Mouse (Mus musculus): ENCODE data around the gene Atg4d.
"Not testable (repeated sequence)": the region's sequence is repeated elsewhere in the genome, so short reads cannot be mapped to it uniquely, and the experiment has no call there.

Gene Atg4d

DNA sequence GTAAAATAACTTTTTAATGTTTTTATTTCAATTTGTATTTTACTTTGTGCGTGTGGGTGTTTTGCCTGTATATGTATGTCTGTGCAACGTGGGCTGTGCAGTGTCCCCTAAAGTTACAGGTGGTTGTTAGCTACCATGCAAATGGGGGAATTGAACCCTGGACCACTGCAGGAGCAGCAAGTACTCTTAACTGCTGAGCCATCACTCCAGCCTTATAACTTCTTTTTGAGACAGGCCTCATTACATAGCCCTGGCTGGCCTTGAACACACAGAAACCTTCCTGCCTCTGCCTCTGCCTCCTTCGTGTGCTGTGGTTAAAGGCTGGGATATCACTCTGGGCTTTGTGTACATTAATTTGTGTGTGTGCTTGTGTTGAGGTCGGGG is 25.6 kb upstream of the Atg4d start:
- peak; percentile 26 for DNase-seq (ENCODE audit: low read depth, low spot score)

DNA sequence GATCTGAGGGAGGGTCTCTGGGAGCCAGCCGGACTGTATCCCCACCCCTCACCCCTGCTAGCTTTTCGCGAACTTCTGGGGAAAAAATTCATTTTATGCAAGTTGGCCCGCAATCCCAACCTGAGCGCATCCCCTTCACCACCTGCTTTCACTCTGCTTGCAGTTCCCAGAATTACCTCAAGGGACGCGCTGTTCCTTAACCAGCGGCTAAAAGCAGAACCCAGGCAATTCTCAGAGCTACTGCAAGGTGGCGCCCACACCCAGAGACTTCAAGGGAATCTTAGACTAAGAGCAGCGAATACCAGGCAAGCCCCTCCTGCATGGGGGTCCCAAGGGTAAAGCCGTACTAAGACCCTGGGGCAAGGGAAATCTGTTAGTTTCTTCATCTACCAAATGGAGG is 23.8 kb upstream of the Atg4d start:
- peak; percentile 83 for DNase-seq (ENCODE audit: low read depth, low spot score)

DNA sequence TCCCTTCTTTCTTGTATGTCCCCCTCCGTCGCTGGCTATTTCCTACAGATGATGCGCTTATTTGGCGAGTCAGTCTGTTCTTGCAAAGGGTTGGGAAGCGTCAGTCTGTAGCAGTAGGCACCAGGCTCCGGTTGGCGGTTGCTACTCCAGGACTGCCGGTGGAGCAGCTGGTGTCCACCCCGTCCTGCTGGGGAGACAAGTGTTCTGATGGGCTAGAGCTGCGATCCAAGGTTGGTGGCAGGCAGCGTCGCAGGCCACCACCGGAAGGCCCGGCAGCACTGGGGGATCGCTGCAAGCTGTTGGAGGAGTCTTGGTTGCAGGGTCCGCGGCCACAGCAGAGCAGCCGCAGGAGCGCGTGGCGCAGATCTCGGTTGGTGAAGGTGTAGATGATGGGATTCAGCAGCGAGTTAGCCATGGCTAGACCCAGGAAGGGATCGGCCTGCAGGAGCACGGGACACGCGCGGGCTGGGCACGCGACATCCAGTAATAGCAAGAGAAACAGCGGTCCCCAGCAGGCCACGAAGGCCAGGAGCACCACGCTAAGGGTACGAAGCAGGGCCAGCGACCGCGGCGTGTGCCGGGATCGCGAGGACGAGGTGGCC is 21.2 kb upstream of the Atg4d start:
- DNase-seq (ENCODE audit: low read depth, low spot score), result no peak

DNA sequence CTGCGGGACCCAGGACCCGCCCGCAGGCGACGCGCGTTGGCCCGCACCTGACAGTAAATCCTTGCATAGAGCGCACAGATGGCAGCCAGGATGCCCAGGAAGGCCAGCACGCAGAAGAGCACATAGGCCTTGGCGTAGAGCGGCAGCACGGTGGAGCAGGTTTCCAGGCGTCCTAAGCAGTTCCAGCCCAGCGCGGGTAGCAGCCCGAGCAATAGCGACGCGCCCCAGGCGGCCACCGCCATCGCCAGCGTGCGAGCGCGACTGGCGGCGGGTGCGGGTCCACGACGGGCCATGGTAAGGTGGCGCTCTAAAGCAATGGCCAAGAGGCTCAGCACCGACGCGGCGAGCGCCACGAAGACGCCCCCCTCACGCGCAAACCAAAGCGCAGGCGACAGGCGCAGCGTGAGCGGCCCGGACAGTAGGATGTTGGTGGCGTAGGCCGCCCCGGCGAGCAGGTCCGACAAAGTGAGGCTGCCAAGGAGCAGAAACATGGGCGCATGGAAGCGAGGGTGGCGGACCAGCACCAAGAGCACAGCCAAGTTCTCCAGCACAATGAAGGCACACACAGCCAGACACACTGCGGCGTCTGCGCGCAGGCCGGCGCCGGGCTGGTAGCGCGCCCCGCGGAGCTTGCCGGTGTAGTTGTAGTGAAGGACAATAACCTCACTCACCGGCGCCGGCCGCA is 20.5 kb upstream of the Atg4d start:
- DNase-seq (ENCODE audit: low read depth, low spot score), result no peak

DNA sequence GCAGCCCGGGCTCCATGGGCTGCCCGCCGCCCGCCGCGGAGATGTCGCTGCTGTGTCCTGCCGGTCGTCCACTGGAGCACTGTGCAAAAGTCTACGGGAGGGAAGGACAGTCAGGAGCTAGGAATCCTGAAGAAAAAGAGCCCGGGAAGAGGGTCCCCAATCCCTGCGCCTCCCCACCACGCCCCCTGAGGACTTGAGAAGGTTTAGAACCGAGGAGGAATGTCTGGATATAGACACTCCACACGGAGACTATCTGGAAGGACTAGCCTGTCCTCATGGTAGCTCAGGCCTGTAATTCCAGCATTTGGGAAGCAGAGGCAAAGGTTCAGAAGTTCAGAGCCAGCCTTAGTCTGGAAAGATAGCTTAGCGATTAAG is 20.0 kb upstream of the Atg4d start:
- DNase-seq (ENCODE audit: low read depth, low spot score), result no peak

DNA sequence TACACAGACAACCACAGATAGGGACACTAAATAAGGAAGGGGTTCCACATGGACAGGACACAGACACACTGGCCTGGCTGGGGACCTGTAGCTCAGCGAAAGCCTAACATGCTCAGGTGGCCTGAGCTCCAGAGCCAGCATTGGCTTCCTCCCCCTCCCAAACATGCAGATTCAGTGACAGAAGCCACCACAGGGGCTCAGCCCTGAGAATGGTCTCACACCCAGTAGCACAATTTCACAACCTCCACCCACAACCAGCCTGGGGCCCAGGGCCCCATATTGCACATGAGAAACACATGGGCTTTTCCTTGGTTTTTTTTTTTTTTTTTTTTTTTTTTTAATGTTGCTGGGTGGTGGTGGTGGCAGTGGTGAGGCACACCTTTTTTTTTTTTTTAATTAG is 18.8 kb upstream of the Atg4d start:
- no peak for DNase-seq (ENCODE audit: low read depth, low spot score)

DNA sequence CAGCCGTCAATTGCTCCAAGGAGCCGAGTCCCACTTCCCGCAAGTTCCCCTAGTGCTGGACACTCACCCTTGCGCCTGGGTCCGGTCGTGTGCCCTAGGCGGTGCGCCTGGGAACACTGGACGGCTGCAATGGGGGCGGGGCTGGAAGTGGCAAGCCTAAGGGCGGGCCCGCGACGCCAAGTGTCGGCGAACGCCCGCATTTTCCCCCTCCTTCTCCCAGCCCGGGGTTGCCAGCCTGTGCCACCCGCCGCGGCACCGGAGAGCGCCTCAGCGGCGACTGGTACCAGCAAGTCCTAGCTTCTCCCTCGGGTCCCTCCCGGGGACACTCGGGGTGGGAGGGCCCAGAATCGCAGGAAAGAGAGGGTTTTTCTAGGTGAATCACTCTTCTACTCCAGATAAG is 16.8 kb upstream of the Atg4d start, which contains the start of gene S1pr5:
Gene S1pr5, minus strand, starts transcription at position 118 of the 400 bp plus-strand sequence.
- no peak for DNase-seq (ENCODE audit: low read depth, low spot score)

DNA sequence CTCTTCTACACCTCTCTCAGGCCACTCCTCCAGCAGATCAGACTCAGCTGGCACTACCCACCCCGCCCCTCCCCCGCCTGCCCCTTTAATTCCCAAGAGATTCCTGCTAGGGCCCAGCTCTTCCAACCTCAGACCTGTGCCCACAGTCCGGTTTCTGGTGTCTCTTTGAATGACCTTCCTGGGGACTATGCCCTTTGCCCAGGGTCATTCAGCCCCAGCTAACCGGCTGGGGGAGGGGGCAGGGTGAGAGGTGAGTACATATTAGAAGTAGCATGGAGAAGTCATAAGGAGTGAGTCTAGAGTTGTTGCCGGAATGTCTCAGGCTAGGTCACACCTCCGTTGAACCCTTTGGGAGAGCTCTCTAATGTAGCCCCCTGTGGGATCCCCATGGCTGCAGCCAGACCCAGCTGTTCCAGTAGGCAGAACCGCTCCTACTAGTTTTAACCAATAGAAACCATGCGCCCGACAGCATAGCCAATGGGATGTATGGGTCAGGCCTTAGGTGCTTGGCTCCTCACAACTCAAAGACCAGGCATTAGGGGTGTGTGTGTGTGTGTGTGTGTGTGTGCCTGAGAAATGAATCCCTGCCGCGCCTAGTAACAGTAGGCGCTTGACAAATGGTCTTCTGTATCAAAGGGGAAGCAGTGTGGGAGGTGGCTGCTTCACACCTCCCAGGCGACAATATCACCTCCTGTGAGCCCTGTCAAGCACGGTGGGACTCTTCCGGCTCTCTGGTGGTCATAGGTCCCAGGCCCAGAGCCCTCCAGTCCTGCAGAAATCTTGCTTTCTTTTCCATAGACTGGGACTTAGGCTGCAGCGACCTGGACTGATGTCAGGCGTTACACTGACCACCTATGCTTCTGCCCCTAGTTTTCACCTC is 15.2 kb upstream of the Atg4d start:
- no peak for DNase-seq (ENCODE audit: low read depth, low spot score)

DNA sequence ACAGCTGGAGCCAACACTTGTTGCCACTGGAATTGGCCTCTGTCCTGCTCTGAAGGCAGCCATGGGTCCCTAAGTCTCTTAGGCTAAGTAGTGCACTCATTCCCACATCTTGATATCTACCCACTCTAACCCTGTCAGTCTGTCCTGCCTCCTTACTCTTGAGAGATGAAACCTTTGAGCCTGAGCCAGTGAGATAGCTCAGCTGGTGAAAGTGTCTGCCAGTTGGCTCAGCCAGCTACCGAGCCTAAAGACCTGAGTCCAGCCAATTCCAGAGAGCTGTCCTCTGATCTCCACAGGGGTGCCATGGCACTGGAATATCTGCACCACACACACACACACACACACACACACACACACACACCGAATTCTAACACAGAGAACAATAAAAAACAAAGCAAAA is 14.6 kb upstream of the Atg4d start:
- no peak for DNase-seq (ENCODE audit: low read depth, low spot score)

DNA sequence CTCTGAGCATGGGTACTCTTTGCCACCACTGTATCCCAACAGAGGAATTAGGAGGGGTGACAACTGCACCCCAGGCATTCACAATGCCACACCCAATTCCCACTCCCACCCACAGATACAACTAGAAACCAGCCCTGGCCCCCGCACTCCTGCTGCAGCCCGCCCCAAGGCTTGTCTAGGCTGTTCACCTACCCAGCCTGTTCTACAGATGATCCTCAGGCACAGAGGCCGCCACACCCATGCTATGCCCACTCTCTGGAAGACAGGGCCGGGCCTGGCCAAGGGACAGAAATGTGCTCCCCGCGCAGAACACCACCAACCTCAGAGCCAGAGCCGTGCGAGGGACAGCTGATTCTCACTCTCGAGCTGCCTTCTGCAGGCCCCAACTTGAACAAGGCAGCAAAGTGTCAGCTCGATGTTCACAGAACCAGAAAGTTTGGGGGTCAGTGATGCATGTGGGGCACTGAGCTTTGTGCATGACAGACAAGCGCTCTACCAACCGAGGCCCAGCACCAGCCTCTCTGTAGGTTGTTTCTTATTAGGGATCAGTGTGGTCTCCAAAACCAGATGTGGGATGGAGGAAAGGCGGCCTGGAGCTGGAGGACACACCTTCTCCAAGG is 13.9 kb upstream of the Atg4d start:
- no peak for DNase-seq (ENCODE audit: low read depth, low spot score)

DNA sequence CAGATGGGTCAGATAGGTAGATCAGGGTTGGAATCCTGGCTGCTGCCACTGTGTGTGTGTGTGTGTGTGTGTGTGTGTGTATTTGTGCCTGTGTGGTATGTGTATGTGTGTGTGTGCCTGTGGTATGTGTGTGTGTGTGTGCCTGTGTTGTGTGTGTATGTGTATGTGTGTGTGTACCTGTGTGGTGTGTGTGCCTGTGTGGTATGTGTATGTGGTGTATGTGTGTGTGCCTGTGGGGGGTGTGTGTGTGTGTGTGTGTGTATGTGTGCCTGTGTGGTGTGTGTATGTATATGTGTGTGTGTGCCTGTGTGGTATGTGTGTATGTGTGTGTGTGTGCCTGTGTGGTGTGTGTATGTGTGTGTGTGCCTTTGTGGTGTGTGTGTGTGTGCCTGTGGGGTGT is 10.4 kb upstream of the Atg4d start:
- DNase-seq (ENCODE audit: low read depth, low spot score), result no peak

DNA sequence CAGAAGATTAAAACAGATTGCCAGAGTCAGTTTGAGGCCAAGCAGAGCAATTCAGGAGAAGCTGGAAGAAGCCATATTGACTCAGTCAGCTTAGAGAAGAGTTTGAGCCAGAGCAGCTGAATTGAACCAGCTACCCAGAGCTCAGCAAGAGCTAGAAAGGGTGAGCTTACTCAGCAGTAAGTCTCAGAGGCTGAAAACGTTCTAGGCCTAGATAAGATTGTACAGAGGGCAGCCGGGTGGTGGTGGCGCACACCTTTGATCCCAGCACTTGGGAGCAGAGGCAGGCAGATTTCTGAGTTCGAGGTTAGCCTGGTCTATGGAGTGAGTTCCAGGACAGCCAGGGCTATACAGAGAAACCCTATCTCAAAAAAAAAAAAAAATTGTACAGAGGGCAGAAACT is 8.7 kb upstream of the Atg4d start:
- not testable (repeated sequence) for DNase-seq (ENCODE audit: low read depth, low spot score)

DNA sequence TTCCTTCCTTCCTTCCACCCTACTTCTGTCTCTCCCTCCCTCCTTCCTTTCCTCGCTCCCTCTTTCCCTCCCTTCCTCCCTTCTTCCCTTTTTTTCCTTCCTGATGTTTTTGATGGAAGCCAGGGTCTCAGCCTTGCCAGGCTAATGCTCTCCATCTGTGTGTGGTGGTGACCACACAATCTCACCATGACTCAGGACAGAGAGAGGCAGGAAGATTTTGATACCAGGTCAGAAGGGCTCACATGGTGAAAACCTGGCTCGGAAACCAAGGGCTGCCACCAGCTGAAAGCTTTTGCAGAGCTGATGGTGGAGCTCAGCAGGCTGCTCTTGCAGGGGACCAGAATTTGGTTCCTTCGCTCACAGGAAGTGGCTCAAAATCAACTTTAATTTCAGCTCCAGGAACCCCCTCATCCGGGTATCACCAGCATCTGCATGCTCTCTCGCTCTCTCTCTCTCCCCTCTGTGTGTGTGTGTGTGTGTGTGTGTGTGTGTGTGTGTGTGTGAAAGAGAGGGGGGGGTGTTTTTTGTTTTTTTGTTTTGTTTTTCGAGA is 4.5 kb upstream of the Atg4d start:
- DNase-seq (ENCODE audit: low read depth, low spot score), result no peak

DNA sequence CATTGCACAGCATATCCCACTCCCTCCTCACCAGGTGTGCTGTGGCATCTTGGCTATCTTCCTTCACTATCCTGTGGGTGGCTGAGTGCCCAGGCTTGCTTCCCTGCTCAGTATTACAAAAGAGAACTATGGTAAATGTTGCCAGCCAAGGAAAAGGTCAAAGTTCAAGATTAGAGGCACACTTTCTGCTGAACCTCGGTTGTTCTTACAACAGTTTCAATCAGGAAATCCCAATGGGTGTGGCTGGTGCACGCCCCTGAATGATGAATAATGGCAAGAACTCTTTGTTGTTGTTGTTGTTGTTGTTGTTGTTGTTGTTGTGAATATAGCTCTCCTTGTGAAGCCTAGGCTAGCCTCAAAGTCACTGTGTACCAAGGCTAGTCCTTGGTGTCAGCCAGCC is 3.3 kb upstream of the Atg4d start:
- DNase-seq (ENCODE audit: low read depth, low spot score), result no peak

DNA sequence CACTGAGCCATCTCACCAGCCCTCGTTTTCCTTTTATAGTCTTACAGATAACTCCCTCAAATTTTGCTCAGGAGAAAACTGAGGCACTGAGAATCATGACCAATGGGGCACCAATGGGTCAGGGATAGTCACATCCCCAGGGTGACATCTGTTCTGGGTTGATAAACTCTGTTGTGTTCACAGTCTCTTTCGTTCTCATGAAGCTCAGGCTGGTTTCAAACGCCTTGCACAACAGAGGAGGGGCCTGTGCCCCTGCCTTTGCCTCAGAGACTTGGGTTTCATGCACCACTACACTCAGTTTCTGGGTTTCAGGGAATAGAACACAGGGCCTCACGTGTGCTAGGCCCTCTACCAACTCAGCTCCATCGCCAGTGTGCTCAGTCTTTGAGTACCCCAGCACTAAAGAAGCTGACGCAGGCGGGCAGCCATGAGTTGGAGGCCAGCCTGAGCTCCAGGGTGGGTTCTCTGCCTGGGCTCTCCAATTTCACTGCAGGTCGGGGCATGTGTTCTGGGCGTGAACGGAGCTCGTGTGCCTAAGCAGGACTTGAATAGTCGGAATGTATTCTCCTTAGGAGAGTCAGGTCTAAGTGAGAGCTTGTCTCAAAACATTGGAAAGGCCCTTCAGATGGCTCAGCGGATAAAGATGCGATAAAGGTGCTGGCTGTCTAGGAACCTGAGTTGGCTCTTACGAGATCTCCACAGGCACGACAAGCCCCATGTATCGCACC is 657 bp upstream of the Atg4d start:
- peak; percentile 81 for DNase-seq (ENCODE audit: low read depth, low spot score)

DNA sequence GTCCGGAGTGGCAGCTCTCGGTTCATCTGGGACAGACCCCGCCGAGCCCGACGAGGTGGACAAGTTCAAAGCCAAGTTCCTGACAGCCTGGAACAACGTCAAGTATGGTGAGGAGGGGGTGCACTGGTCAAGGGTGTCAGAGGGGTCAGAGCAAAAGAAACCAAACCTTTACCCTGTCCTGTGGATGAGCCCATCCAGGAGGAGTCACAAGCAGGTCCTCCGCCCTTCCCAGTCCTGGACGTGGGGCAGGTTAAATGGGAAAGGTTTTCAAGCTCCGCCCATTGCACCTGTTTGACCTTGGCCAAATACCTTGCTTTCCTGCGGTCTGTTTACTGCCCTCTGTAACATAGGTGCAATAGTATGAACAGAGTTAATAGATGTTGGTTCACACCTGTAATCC is 518 bp downstream of the Atg4d start:
- no peak for DNase-seq (ENCODE audit: low read depth, low spot score)

DNA sequence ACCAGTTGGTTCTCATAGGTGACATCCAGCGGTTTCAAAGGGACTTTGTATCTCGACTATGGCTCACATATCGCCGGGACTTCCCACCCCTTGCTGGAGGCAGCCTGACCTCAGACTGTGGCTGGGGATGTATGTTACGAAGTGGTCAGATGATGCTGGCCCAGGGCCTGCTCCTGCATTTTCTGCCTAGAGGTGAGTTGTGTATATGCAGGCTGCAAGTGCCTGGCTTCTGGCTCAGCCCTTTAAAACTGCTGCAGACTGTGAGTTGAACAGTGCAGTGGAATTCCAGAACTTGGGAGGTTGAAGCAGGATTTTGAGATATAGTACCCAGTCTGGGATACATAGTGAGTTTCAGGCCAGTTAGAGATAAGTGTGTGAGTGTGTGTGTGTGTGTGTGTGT is 1.8 kb downstream of the Atg4d start:
- DNase-seq (ENCODE audit: low read depth, low spot score), result no peak

DNA sequence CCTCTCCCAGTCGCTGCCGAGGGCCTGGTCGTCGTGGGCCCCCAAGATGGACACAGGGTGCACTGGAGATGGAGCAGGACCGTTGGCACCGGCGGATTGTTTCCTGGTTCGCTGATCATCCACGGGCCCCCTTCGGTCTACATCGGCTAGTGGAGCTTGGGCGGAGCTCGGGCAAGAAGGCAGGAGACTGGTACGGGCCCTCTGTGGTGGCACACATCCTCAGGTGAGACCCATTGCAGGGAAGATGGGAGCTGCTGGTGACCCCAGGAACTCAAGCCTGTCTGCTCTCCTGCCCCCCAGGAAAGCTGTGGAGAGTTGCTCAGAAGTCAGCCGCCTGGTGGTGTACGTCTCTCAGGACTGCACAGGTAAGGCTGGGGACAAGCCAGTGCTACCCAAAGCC is 3.2 kb downstream of the Atg4d start:
- no peak for DNase-seq (ENCODE audit: low read depth, low spot score)

DNA sequence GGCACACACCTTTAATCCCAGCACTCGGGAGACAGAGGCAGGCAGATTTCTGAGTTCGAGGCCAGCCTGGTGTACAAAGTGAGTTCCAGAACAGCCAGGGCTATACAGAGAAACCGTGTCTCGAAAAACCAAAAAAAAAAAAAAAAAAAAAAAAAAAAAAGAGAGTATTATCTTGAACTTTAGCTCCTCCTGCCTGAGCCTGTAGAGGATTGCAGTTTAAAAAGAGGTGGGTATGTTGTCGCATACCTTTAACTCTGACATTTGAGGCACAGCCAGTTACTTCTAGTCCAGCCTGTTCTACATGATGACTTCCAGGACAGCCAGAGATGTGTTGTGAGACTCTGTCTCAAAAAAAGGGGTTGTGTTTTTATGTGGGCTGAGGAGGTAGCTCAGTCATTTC is 4.5 kb downstream of the Atg4d start:
- not testable (repeated sequence) for DNase-seq (ENCODE audit: low read depth, low spot score)

DNA sequence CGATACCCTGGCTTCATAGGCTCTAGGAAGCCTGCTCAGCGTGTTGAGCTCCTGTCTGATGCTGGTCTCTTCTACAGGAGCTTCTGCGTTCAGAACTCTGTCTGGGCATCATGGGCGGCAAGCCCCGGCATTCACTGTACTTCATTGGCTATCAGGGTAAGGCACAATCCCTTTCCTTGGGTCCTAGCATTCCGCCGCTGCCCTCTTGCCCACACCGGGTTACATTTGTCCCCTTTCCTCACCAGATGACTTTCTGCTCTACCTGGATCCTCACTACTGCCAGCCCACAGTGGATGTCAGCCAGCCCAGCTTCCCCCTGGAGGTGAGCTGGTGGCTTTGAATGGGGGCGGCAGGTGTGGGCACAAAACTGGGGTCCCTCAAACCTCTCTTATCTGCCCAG is 7.3 kb downstream of the Atg4d start:
- DNase-seq (ENCODE audit: low read depth, low spot score), result no peak

DNA sequence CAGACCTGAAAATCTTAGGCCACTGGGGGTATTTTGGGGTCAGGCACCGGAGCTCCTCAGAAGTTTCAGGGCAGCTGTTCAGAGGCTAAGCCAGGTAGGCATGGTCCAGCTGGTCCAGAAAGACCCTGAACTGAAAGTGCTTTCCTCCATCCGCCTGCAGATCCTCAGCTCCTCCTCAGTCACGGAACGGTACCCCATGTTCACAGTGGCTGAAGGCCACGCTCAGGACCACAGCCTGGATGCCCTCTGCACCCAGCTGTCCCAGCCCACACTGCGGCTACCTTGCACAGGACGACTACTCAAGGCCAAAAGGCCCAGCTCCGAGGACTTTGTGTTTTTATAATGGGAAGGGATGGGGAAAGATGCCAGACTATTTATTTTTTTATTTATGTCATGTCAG is 8.0 kb downstream of the Atg4d start:
- no peak for DNase-seq (ENCODE audit: low read depth, low spot score)
